8 mouse cellular contexts compared by ENCODE assay signal in genomic region chrX:48255830-48256428, GRCm38 (mm10). TPM values are rescaled to one million over a fixed set of nuclear protein-coding genes. Genes with fewer than 3 reads are reported as not detected.
A peak's percentile ranks its signal among the peaks of the same experiment; 100 is the strongest.
DNase-seq lines count a peak whose midpoint lies in the region; ATAC-seq and TF ChIP-seq lines count a peak whose summit lies in the region.

No protein-coding gene starts in this region.

- peak overlapping the region; percentile 28; the same call in 1 of the 2 replicates for H3K9ac ChIP-seq in kidney, embryonic 14.5 days (ENCODE audit: low read depth, low read length)
- H3K9ac ChIP-seq in hindbrain, postnatal 0 days (replicated peaks; ENCODE audit: low read length) = peak overlapping the region; percentile 33
- H3K9ac ChIP-seq in stomach, embryonic 16.5 days (ENCODE audit: low read length) = peak overlapping the region; percentile 68

- H3K36me3 ChIP-seq in kidney, embryonic 14.5 days (ENCODE audit: control insufficient read depth, insufficient read depth, low read length) = no peaks in the 10 kb centered on the region
- peaks cover 18% of the 10 kb centered on the region for H3K36me3 ChIP-seq in embryonic facial prominence, embryonic 10.5 days (replicated peaks)
- H3K36me3 ChIP-seq in hindbrain, postnatal 0 days (ENCODE audit: insufficient read depth, low read length) = no peaks in the 10 kb centered on the region
- no peaks in the 10 kb centered on the region for H3K36me3 ChIP-seq in stomach, embryonic 16.5 days (ENCODE audit: control insufficient read depth, insufficient read depth, low read length)

- no peak for TF ChIP-seq CTCF in hindbrain, postnatal 0 days (IDR thresholded peaks at IDR 0.05; ENCODE audit: low read depth)

- WGBS in kidney, embryonic 14.5 days = 27% methylated on average over 18 of the region's 18 CpGs
- WGBS in embryonic facial prominence, embryonic 10.5 days = 17% methylated on average over 18 of the region's 18 CpGs
- 32% methylated on average over 18 of the region's 18 CpGs for WGBS in hindbrain, postnatal 0 days
- WGBS in stomach, embryonic 16.5 days = 16% methylated on average over 18 of the region's 18 CpGs

- peak overlapping the region; percentile 76; the same call in 1 of the 2 replicates for H3K27ac ChIP-seq in kidney, embryonic 14.5 days (ENCODE audit: low read depth, low read length)
- H3K27ac ChIP-seq in embryonic facial prominence, embryonic 10.5 days (replicated peaks) = peak overlapping the region; percentile 80
- H3K27ac ChIP-seq in hindbrain, postnatal 0 days = peak overlapping the region; percentile 69; the same call in 1 of the 2 replicates
- peak overlapping the region; percentile 86 for H3K27ac ChIP-seq in stomach, embryonic 16.5 days (ENCODE audit: low read length)

- no peaks in the 10 kb centered on the region for H3K9me3 ChIP-seq in kidney, embryonic 14.5 days (ENCODE audit: control insufficient read depth, low read length)
- H3K9me3 ChIP-seq in embryonic facial prominence, embryonic 10.5 days = no peaks in the 10 kb centered on the region
- H3K9me3 ChIP-seq in hindbrain, postnatal 0 days (ENCODE audit: low read length) = no peaks in the 10 kb centered on the region
- no peaks in the 10 kb centered on the region for H3K9me3 ChIP-seq in stomach, embryonic 16.5 days (replicated peaks; ENCODE audit: control insufficient read depth, low read length)

- H3K4me2 ChIP-seq in kidney, embryonic 14.5 days (replicated peaks; ENCODE audit: low read depth, low read length) = peak overlapping the region; percentile 50
- peak overlapping the region; percentile 62 for H3K4me2 ChIP-seq in hindbrain, postnatal 0 days (ENCODE audit: low read depth, low read length)
- H3K4me2 ChIP-seq in stomach, embryonic 16.5 days (ENCODE audit: low read depth, low read length) = peak overlapping the region; percentile 60

- no peaks in the 10 kb centered on the region for H3K4me1 ChIP-seq in kidney, embryonic 14.5 days (ENCODE audit: control insufficient read depth, insufficient read depth, low read length)
- peaks cover 4% of the 10 kb centered on the region; the same call in 1 of the 2 replicates for H3K4me1 ChIP-seq in embryonic facial prominence, embryonic 10.5 days
- no peaks in the 10 kb centered on the region for H3K4me1 ChIP-seq in hindbrain, postnatal 0 days (ENCODE audit: insufficient read depth, low read length)
- no peaks in the 10 kb centered on the region for H3K4me1 ChIP-seq in stomach, embryonic 16.5 days (ENCODE audit: control insufficient read depth, insufficient read depth, low read length)

- no peaks in the 10 kb centered on the region for H3K27me3 ChIP-seq in kidney, embryonic 14.5 days (ENCODE audit: control insufficient read depth, insufficient read depth, low read length)
- H3K27me3 ChIP-seq in embryonic facial prominence, embryonic 10.5 days (replicated peaks; ENCODE audit: low read depth, poor library complexity, severe bottlenecking) = no peaks in the 10 kb centered on the region
- no peaks in the 10 kb centered on the region for H3K27me3 ChIP-seq in hindbrain, postnatal 0 days (ENCODE audit: insufficient read depth, low read length)
- no peaks in the 10 kb centered on the region for H3K27me3 ChIP-seq in stomach, embryonic 16.5 days (ENCODE audit: control insufficient read depth, insufficient read depth, low read length)

- no peak for DNase-seq in kidney, adult 8-10 months
- peak; percentile 20 for DNase-seq in MN1 (ENCODE audit: low spot score)
- DNase-seq in embryonic facial prominence, embryonic 10.5 days (ENCODE audit: low spot score) = peak; percentile 39
- peak; percentile 10 for DNase-seq in hindbrain, postnatal 0 days (ENCODE audit: low spot score)
- DNase-seq in lung, postnatal 10 days = peak; percentile 1
- DNase-seq in thymus, postnatal 36 days = no peak

- peak; percentile 67 for ATAC-seq in kidney, embryonic 14.5 days (ENCODE audit: low FRiP score, low TSS enrichment)
- peak; percentile 52 for ATAC-seq in hindbrain, postnatal 0 days
- peak; percentile 69 for ATAC-seq in stomach, embryonic 16.5 days (ENCODE audit: insufficient read depth, low FRiP score)

- H3K4me3 ChIP-seq in kidney, embryonic 14.5 days (ENCODE audit: low read length) = peak overlapping the region; percentile 52
- peak overlapping the region; percentile 63 for H3K4me3 ChIP-seq in embryonic facial prominence, embryonic 10.5 days
- H3K4me3 ChIP-seq in hindbrain, postnatal 0 days (ENCODE audit: low read length) = peak overlapping the region; percentile 48
- peak overlapping the region; percentile 62 for H3K4me3 ChIP-seq in stomach, embryonic 16.5 days (replicated peaks; ENCODE audit: low read length)

RNA-seq across cellular contexts. Expression of gene Utp14a, which starts 0.7 kb away (rescaled TPM):
- 20.3 and 21.9 TPM in 2 replicates for polyA plus RNA-seq in kidney, embryonic 14.5 days (2014; fragmentation: Nextera tagmentation; extraction: Ambion mirVana)
- polyA plus RNA-seq in embryonic facial prominence, embryonic 10.5 days (2016; fragmentation: Nextera tagmentation; extraction: Ambion mirVana) = 22.3 and 22.8 TPM in 2 replicates
- 2.8 and 5.8 TPM in 2 replicates for total RNA-seq in hindbrain, postnatal 0 days (2014; rRNA removed)
- 12.7 and 13.8 TPM in 2 replicates for polyA plus RNA-seq in hindbrain, postnatal 0 days (2015; fragmentation: Nextera tagmentation; extraction: Ambion mirVana)
- polyA plus RNA-seq in stomach, embryonic 16.5 days (2015; fragmentation: Nextera tagmentation; extraction: Ambion mirVana) = 15.2 and 17.0 TPM in 2 replicates

RNA-seq across cellular contexts. Expression of gene Zdhhc9, which starts 47.3 kb away (rescaled TPM):
- polyA plus RNA-seq in kidney, embryonic 14.5 days (2014; fragmentation: Nextera tagmentation; extraction: Ambion mirVana) = 5.2 and 5.3 TPM in 2 replicates
- polyA plus RNA-seq in embryonic facial prominence, embryonic 10.5 days (2016; fragmentation: Nextera tagmentation; extraction: Ambion mirVana) = 1.9 and 3.1 TPM in 2 replicates
- 35.4 and 38.0 TPM in 2 replicates for total RNA-seq in hindbrain, postnatal 0 days (2014; rRNA removed)
- 5.7 and 6.4 TPM in 2 replicates for polyA plus RNA-seq in hindbrain, postnatal 0 days (2015; fragmentation: Nextera tagmentation; extraction: Ambion mirVana)
- 4.6 and 6.1 TPM in 2 replicates for polyA plus RNA-seq in stomach, embryonic 16.5 days (2015; fragmentation: Nextera tagmentation; extraction: Ambion mirVana)

Comparison
In these comparisons a context has a peak if more than half of its experiments do, and no peak if none do; other contexts are left out.
1. DNase-seq: peak in MN1 (single experiment), embryonic facial prominence, embryonic 10.5 days (single experiment), hindbrain, postnatal 0 days (single experiment) and lung, postnatal 10 days (single experiment); none in kidney, adult 8-10 months (0 of 2) and thymus, postnatal 36 days (0 of 2).
2. Peak in every context shown above with its lines, with median percentiles within 50 percentile points of each other: ATAC-seq, H3K27ac ChIP-seq, H3K4me2 ChIP-seq, H3K4me3 ChIP-seq and H3K9ac ChIP-seq.